In genomic region chr8:102785592-102786416, GRCm38 (mm10) we compare ENCODE assay signal across 9 mouse cellular contexts. TPM values are rescaled to one million over a fixed set of nuclear protein-coding genes. Genes with fewer than 3 reads are reported as not detected.
DNase-seq lines count a peak whose midpoint lies in the region; ATAC-seq lines count a peak whose summit lies in the region.
"Had no signal": no experiment of that assay in that cellular context is flagged by ENCODE, and none has a peak within 500 bp of the region (broad histone marks: within the 10 kb centered on the region; RNA-seq: fewer than 3 reads in every experiment).

Gene Cdh11, minus strand, starts transcription at chr8:102785642.

- DNase-seq in heart, adult 18-20 months: no peak
- DNase-seq in adrenal gland, postnatal 14 days: no peak
- DNase-seq in left cerebral cortex, postnatal 25 days (ENCODE audit: low spot score in 2 of 2): no peak
- DNase-seq in right cerebral cortex, postnatal 14 days: no peak

- H3K9ac ChIP-seq in heart, embryonic 12.5 days: peak within 1 kb of the TSS; percentile 81
- peak within 1 kb of the TSS; percentile 77 for H3K9ac ChIP-seq in heart, embryonic 14.5 days (ENCODE audit: low read length)
- H3K9ac ChIP-seq in neural tube, embryonic 14.5 days (replicated peaks; ENCODE audit: low read depth, low read length): peak within 1 kb of the TSS; percentile 96

- H3K27me3 ChIP-seq in heart, embryonic 12.5 days (replicated peaks): peaks cover 13% of the 10 kb centered on the region; the same call in 1 of the 2 replicates
- peaks cover 16% of the 10 kb centered on the region; the same call in 1 of the 2 replicates for H3K27me3 ChIP-seq in heart, embryonic 14.5 days (ENCODE audit: control insufficient read depth, insufficient read depth, low read length)
- H3K27me3 ChIP-seq in neural tube, embryonic 14.5 days (ENCODE audit: control insufficient read depth, insufficient read depth, low read length): no peaks in the 10 kb centered on the region

- H3K36me3 ChIP-seq in heart, embryonic 12.5 days: no peaks in the 10 kb centered on the region
- H3K36me3 ChIP-seq in heart, embryonic 14.5 days (ENCODE audit: control insufficient read depth, insufficient read depth, low read length): no peaks in the 10 kb centered on the region
- no peaks in the 10 kb centered on the region for H3K36me3 ChIP-seq in neural tube, embryonic 14.5 days (ENCODE audit: control insufficient read depth, insufficient read depth, low read length)
- H3K36me3 ChIP-seq: G1E had no signal

- 2% methylated on average over 23 of the region's 23 CpGs for WGBS in heart, embryonic 12.5 days
- WGBS in heart, embryonic 14.5 days: 1% methylated on average over 23 of the region's 23 CpGs
- WGBS in neural tube, embryonic 14.5 days: 2% methylated on average over 22 of the region's 23 CpGs

- peaks cover 8% of the 10 kb centered on the region; the same call in 1 of the 2 replicates for H3K4me1 ChIP-seq in heart, embryonic 12.5 days (replicated peaks)
- peaks cover 0 to 11% of the 10 kb centered on the region in 2 experiments; a peak in 2 of 4 replicates for H3K4me1 ChIP-seq in heart, embryonic 14.5 days (ENCODE audit: control insufficient read depth in 2 of 2, insufficient read depth in 2 of 2, low read length in 2 of 2)
- H3K4me1 ChIP-seq in neural tube, embryonic 14.5 days (ENCODE audit: control insufficient read depth, insufficient read depth, low read length): no peaks in the 10 kb centered on the region

- H3K27ac ChIP-seq in heart, embryonic 12.5 days (ENCODE audit: poor library complexity, severe bottlenecking): peak within 1 kb of the TSS; percentile 86
- peak within 1 kb of the TSS; percentile 90 to 91 for H3K27ac ChIP-seq in heart, embryonic 14.5 days (replicated peaks in 1 of 2; ENCODE audit: control insufficient read depth in 1 of 2, insufficient read depth in 1 of 2, low read depth in 2 of 2, low read length in 2 of 2)
- H3K27ac ChIP-seq in neural tube, embryonic 14.5 days (ENCODE audit: low read depth, low read length): peak within 1 kb of the TSS; percentile 93

- peak within 1 kb of the TSS; percentile 68 for H3K4me3 ChIP-seq in heart, embryonic 12.5 days
- peak within 1 kb of the TSS; percentile 59 to 91 for H3K4me3 ChIP-seq in heart, embryonic 14.5 days (ENCODE audit: control insufficient read depth in 1 of 2, insufficient read depth in 1 of 2, low read depth in 1 of 2, low read length in 2 of 2)
- peak within 1 kb of the TSS; percentile 84 for H3K4me3 ChIP-seq in neural tube, embryonic 14.5 days (ENCODE audit: low read depth, low read length)

- no peaks in the 10 kb centered on the region for H3K9me3 ChIP-seq in heart, embryonic 12.5 days (replicated peaks)
- no peaks in the 10 kb centered on the region for H3K9me3 ChIP-seq in heart, embryonic 14.5 days (ENCODE audit: control insufficient read depth, low read length)
- no peaks in the 10 kb centered on the region for H3K9me3 ChIP-seq in neural tube, embryonic 14.5 days (ENCODE audit: control insufficient read depth, low read length)

- peak within 1 kb of the TSS; percentile 95 for H3K4me2 ChIP-seq in heart, embryonic 12.5 days
- peak within 1 kb of the TSS; percentile 92 for H3K4me2 ChIP-seq in heart, embryonic 14.5 days (ENCODE audit: low read length)
- H3K4me2 ChIP-seq in neural tube, embryonic 14.5 days (ENCODE audit: low read depth, low read length): peak within 1 kb of the TSS; percentile 75

- ATAC-seq in heart, embryonic 12.5 days (ENCODE audit: insufficient number of reproducible peaks, low FRiP score): peak; percentile 30; the same call in 1 of the 2 replicates
- ATAC-seq in heart, embryonic 14.5 days (ENCODE audit: insufficient number of reproducible peaks, insufficient read depth, low FRiP score, low read depth): 0 out of 2 replicates have a peak, but pooled peaks have one; percentile 18
- no peak for ATAC-seq in neural tube, embryonic 14.5 days (ENCODE audit: low read depth)
- no peak for ATAC-seq in inflammation-experienced regulatory T-cells, adult 6 months

- intact Hi-C loops in left cerebral cortex, postnatal 25 days (cut with DNase I): loop anchor here (1.0 to 10.0 kb wide), 6 partner anchors 271 to 1241 kb away; no protein-coding TSS in a partner anchor

RNA-seq across cellular contexts. Expression of gene Cdh11, which starts in this region (rescaled TPM):
- 78.8 and 84.3 TPM in 2 replicates for polyA plus RNA-seq in heart, embryonic 12.5 days (2016; fragmentation: Nextera tagmentation; extraction: Ambion mirVana)
- 10 to 100 TPM in 1 of 2 experiments, 1 to 10 TPM in 1; 8.2 to 12.0 TPM for total RNA-seq in heart, adult 18-20 months (2021)
- total RNA-seq in adrenal gland, postnatal 14 days (2021): 16.3 and 17.8 TPM in 2 replicates
- 65.8 and 75.4 TPM in 2 replicates for polyA plus RNA-seq in heart, embryonic 14.5 days (2014; fragmentation: Nextera tagmentation; extraction: Ambion mirVana)
- 10 to 100 TPM; 55.7 to 57.3 TPM for total RNA-seq in left cerebral cortex, postnatal 25 days (2021)
- 59.9 and 84.8 TPM in 2 replicates for polyA plus RNA-seq in neural tube, embryonic 14.5 days (2014; fragmentation: Nextera tagmentation; extraction: Ambion mirVana)
- polyA plus RNA-seq in inflammation-experienced regulatory T-cells, adult 6 months (2017; shearing (Covaris generic)): under 1 TPM; 0.11 to 0.27 (median 0.14) TPM
- polyA plus RNA-seq: G1E had no signal

Comparison
In these comparisons a context has a peak if more than half of its experiments do, and no peak if none do; other contexts are left out.
1. RNA of gene Cdh11 (polyA plus RNA-seq): 78.8 to 84.3 TPM in heart, embryonic 12.5 days, 65.8 to 75.4 TPM in heart, embryonic 14.5 days and 59.9 to 84.8 TPM in neural tube, embryonic 14.5 days; 0.11 to 0.27 TPM in inflammation-experienced regulatory T-cells, adult 6 months; every median in the first group is over 10 times any median in the second.
2. ATAC-seq: peak in heart, embryonic 12.5 days (single experiment) and heart, embryonic 14.5 days (single experiment); none in neural tube, embryonic 14.5 days (single experiment) and inflammation-experienced regulatory T-cells, adult 6 months (single experiment).
3. Peak in every context shown above with its lines, with median percentiles within 50 percentile points of each other: H3K27ac ChIP-seq, H3K4me2 ChIP-seq, H3K4me3 ChIP-seq and H3K9ac ChIP-seq.